Mouse (Mus musculus) erythroblast, embryonic 14.5 days (primary cell): ENCODE results near the gene Kcnc1. TPM values are rescaled to one million over a fixed set of nuclear protein-coding genes. Genes with fewer than 3 reads are reported as not detected.

Experiments
- H3K27me3 ChIP-seq: 2 replicates; pipeline ENCODE4 v1.6.1; 2012; ENCODE audit warnings: inconsistent platforms; ENCODE audit not compliant: control insufficient read depth
- H3K36me3 ChIP-seq: 2 replicates; pipeline ENCODE4 v1.6.1; 2012; ENCODE audit warnings: mild to moderate bottlenecking, inconsistent platforms; ENCODE audit not compliant: control insufficient read depth
- H3K4me1 ChIP-seq: 2 replicates; pipeline ENCODE4 v1.6.1; 2012; ENCODE audit warnings: inconsistent platforms; ENCODE audit not compliant: control insufficient read depth
- H3K4me3 ChIP-seq: replicated peaks from 2 replicates; pipeline ENCODE3; 2012; ENCODE audit warnings: moderate library complexity, mild to moderate bottlenecking, inconsistent platforms
- H3K9me3 ChIP-seq: 2 replicates; pipeline ENCODE4 v1.6.1; 2012; ENCODE audit warnings: low read length, inconsistent platforms, mixed read lengths; ENCODE audit not compliant: control insufficient read depth
- GATA1 ChIP-seq: IDR thresholded peaks from 2 replicates; pipeline ENCODE4 v1.6.1; 2012; ENCODE audit warnings: low read length, inconsistent platforms, mixed read lengths
- TAL1 ChIP-seq: IDR thresholded peaks from 3 replicates; pipeline ENCODE4 v1.6.1; 2012; ENCODE audit warnings: low read length, inconsistent platforms, mixed read lengths
- polyA plus RNA-seq: library from polyadenylated mRNA; stranded (reverse); fragments of >175 nt; gene quantifications from 2 replicates; pipeline ENCODE4 v1.2.3, GENCODE M21; 2012

The Kcnc1 gene
- polyA plus RNA-seq, 1 experiment: 0.01 TPM

DNA sequence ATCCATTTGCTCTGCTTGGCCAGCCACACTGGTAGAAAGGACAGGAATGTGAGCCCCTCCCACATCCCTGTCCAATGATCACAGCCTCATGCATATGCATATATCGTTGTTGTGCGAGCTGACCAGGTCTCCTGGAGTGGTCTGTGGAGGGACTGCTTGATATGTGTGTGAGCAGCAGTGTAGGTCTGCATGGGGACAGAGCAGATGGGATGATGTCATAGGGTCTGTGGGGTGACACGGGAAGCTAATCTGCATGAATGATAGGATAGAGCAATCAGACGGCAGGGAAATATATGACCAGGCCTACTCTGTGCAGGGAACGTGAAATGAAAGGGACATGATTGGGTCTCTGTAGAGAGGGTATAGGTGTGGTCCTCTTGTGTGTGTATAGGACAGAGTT, 37.6 kb downstream of the Kcnc1 start:
- H3K4me3 ChIP-seq: no peak overlapping the region
- no peaks in the 10 kb centered on the region for H3K9me3 ChIP-seq
- no peak for TF ChIP-seq GATA1
- TF ChIP-seq TAL1: no peak
- H3K4me1 ChIP-seq: no peaks in the 10 kb centered on the region
- H3K27me3 ChIP-seq: no peaks in the 10 kb centered on the region
- H3K36me3 ChIP-seq: no peaks in the 10 kb centered on the region

DNA sequence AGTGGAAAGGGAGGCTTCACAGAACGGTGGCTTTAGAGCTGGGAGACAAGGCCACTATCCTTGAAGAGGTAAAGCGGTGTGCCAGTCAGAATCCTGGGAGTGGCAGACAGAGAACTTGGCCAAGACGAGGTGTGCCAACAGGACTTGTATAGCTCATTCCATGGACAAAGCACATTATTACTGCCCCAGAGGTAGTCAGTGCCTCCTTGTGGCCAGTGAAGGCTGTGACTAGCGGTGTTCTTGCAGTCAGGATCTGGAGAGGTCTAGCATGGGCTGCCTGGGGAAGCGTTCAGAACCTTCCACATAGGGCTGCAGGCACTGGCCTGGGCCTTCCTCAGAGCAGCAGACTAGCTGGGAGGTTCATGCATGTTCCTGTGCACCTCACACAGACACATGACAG, 39.5 kb downstream of the Kcnc1 start:
- H3K27me3 ChIP-seq: no peaks in the 10 kb centered on the region
- no peaks in the 10 kb centered on the region for H3K36me3 ChIP-seq
- H3K4me1 ChIP-seq: no peaks in the 10 kb centered on the region
- TF ChIP-seq GATA1 (no peak), TAL1 (no peak)
- H3K9me3 ChIP-seq: no peaks in the 10 kb centered on the region
- H3K4me3 ChIP-seq: no peak overlapping the region

DNA sequence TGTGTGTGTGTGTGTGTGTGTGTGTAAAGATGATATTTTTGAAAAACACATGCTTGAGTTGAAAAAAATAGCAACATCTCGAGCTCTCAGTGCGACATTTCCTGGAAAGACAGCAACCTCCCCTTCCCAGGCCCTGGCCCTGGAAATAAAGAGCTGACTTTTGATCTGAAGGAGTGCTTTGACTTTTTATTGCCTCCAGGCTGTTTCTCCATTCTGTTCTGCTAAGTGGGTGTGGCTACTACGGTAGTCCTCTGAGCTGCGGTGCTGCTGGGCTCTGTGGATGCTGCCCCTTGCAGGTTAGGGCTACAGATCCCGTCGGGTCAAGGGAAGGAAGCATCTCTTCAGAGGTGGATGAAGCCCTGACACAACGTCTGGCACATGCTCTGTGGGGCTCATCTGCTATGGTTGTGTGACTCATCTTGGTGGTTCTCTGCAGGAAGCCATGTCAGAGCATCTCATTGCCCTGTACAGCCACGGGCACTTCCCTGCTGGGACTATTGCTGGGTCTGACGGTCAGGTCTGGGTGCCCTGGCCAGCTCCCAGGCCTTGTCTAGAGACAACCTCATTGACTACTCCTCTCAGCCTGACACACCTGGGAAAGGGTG, 42.3 kb downstream of the Kcnc1 start:
- no peak overlapping the region for H3K4me3 ChIP-seq
- H3K36me3 ChIP-seq: no peaks in the 10 kb centered on the region
- H3K4me1 ChIP-seq: no peaks in the 10 kb centered on the region
- TF ChIP-seq GATA1 (no peak), TAL1 (no peak)
- H3K9me3 ChIP-seq: no peaks in the 10 kb centered on the region
- H3K27me3 ChIP-seq: no peaks in the 10 kb centered on the region

DNA sequence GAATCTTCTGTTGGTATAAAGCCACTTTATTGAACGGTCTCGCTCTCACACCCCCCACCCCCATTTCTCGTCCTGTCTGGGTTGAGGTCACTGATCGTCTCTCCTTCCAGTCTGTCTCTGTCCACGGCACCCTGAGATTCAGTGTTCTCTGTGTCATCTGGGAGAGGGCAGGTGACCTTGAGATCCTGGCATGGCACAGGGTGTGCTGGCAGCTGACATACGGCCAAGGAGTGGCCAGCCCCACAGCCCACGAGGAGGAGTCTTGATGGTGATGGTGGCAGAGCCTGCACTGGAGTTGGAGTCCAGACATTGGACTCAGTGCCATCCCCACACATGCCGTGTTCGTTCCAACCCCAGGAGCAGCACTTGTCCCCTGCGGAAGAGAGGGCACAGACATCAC, 46.9 kb downstream of the Kcnc1 start:
- Histone ChIP-seq H3K4me3 (no peak overlapping the region), H3K27me3 (no peaks in the 10 kb centered on the region), H3K9me3 (no peaks in the 10 kb centered on the region), H3K36me3 (no peaks in the 10 kb centered on the region), H3K4me1 (no peaks in the 10 kb centered on the region)
- TF ChIP-seq TAL1: no peak
- no peak for TF ChIP-seq GATA1

DNA sequence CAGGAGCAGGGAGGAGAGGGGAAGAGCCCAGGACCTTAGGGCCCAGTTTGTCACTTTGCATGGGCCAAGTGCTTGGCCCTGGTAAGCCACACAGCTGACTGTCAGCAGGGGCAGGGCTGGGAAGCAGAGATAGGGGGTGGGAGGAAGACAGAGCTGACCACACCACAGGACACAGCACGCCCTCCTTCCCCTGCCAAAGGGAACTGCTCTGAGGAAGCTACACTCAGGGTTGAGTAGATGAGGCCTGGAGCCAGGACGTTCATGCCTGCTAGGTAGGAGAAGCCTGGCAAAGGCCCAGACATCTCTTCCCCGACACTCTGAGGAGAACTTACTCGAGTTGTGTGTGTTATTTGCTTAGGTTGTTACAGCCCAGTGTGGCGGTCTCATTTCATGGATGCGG, 49.6 kb downstream of the Kcnc1 start:
- Histone ChIP-seq H3K4me3 (no peak overlapping the region), H3K27me3 (no peaks in the 10 kb centered on the region), H3K9me3 (no peaks in the 10 kb centered on the region), H3K4me1 (no peaks in the 10 kb centered on the region), H3K36me3 (no peaks in the 10 kb centered on the region)
- TF ChIP-seq GATA1: no peak
- no peak for TF ChIP-seq TAL1

DNA sequence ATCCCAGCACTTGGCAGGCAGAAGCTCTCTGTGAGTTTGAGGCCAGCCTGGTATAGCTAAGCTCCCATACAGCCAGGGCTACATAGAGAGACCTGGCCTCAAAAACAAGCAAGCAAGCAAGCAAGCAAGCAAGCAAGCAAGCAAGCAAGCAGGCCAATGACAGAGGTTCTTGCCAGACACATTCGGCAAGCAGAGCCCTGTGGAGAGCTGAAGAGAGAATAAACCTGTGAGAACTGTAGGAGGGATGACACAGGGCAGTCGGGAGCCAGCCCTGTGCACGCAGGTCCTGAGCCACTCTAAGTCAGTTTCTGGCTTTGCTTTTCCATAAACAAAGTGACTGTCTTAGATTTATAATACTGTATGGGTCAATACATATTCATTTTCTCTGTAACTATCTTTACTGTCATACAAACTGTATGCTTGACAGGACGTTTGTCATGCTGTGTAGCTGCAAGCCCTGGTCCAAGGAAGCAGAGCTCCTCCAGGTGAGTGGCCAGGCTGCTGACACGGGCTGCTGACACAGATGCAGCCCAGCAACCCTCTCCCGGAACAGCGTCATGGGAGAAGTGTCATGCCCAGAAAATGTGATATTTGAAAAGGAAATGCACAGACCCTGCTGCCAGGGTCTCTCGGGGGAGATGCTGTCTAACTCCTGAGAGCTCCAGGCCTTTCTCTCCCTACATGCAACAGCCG, 51.3 kb downstream of the Kcnc1 start:
- H3K9me3 ChIP-seq: no peaks in the 10 kb centered on the region
- TF ChIP-seq TAL1: no peak
- no peak for TF ChIP-seq GATA1
- no peaks in the 10 kb centered on the region for H3K4me1 ChIP-seq
- H3K27me3 ChIP-seq: no peaks in the 10 kb centered on the region
- no peaks in the 10 kb centered on the region for H3K36me3 ChIP-seq
- H3K4me3 ChIP-seq: no peak overlapping the region

DNA sequence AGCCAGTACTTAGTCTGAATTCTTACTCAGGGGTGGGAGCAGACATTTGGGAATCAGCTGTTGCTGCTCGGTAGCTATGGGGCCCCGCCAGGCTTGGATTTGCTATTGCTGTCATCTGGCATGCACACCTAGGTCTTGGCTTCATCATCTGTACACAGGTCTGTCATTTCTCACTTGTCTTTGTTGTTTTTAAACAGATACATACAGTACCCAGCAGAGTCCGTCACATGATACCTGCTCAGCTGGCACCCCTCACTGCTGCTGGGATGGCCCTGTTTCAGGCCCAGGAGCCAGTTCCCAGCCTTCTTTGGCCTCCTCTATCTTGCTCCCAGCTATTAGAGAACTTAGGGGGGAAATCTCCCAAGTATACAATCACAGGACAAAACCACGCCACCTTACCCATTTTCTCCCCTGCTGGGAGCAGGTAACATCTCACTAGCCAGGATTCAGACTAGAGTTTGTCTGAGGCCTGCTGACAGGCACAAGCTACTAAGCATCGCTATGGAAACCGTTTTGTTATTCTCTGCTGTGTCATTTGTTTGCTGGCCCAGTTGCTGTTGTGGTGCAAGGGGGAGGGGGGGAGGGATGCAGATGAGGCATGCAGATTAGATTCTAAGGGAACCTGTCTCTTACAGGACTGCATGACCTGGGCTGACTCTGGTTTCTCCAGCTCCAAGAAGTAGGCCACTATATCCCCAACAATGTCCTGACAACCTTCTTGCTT, 52.8 kb downstream of the Kcnc1 start:
- H3K27me3 ChIP-seq: no peaks in the 10 kb centered on the region
- no peaks in the 10 kb centered on the region for H3K36me3 ChIP-seq
- TF ChIP-seq GATA1 (no peak), TAL1 (no peak)
- no peaks in the 10 kb centered on the region for H3K9me3 ChIP-seq
- no peaks in the 10 kb centered on the region for H3K4me1 ChIP-seq
- H3K4me3 ChIP-seq: no peak overlapping the region

DNA sequence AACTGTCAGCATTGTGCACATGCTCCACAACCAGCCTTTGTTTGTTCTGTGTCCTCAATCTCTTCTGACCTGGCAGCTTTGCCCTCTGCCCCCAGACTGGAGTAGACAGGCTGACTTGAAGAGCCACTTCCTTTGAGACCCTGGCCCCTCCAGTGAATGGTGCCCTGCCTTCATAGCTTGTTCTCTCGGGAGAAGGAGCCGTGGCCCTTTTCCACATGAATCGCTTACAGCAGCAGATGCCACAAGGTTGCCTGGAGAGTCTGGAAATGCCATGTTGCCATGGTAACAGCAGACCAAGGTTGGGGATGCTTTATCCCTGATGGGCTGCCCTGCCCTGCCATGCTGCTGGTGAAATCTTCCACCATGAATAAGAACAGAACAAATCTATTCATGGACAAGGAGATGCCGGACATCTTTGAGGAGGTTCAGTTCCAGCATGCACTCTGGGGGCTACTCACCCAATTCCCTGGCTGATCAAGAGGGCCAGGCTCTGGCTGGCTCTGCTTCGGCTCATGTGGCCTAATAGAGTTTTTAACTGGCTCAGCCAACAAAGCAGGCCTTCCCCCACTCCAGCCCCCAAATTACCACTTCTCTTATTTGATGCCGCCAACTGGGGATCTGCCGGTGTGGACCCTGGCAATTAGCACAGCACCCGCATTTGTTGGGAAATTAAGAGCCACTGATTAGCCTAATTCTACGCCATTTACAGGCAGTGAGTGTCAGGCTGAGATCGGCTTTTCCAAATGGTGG, 57.8 kb downstream of the Kcnc1 start:
- no peak overlapping the region for H3K4me3 ChIP-seq
- TF ChIP-seq TAL1 (no peak), GATA1 (no peak)
- no peaks in the 10 kb centered on the region for H3K4me1 ChIP-seq
- H3K9me3 ChIP-seq: no peaks in the 10 kb centered on the region
- no peaks in the 10 kb centered on the region for H3K36me3 ChIP-seq
- no peaks in the 10 kb centered on the region for H3K27me3 ChIP-seq

DNA sequence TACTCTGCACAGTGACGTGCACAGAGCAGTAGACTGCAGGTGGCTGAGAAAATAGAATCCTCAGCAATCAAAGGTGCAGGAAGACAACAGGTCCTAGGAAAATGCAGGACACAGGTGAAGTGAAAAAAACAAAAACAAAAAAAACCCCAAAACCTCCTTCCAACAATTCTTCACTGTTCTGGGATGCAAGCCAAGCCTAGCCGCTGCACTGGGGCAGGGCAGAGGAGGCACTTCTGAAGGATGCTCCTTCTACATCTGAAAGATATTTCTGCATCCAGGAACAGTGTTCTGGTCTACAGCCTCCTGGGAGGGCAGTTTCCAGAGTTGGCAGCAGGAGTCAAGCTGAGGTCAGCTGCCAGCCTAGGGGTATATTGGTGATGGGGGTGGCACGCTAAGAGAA, 61.6 kb downstream of the Kcnc1 start:
- no peaks in the 10 kb centered on the region for H3K4me1 ChIP-seq
- H3K4me3 ChIP-seq: no peak overlapping the region
- no peak for TF ChIP-seq TAL1
- TF ChIP-seq GATA1: no peak
- H3K27me3 ChIP-seq: no peaks in the 10 kb centered on the region
- H3K9me3 ChIP-seq: no peaks in the 10 kb centered on the region
- no peaks in the 10 kb centered on the region for H3K36me3 ChIP-seq
